Mouse (Mus musculus): Measurements from ENCODE around the gene Lca5l.

Gene Lca5l

DNA sequence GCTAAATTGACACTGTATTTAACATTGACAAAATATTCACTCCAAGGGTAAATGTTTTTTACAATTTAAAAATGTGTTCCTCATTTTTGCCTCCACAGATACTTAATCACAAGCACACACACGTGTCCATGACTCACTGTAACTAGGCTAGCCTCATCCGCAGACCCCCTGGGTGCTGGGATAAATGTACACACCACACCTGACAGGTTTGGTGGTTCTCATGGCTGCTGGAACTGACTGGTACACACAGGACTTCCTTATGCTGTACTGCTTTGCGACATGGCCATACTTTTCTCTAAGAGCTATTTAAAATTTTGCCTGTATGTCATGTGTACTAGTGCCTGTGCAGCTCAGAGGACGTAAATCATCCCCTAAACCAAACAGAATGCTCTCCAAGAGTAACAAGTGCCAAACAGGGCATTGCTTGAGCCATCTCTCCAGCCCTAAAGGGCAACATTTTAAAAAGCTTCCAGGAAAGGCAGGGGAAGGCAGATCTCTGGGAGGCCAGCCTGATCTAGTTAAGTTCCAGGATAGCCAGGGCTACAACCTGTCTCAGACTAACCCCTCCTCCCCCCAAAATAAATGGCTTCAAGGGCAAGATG lies 71.9 kb downstream of the Lca5l start:
- no peak for DNase-seq (ENCODE audit: extremely low read depth, low read depth)

DNA sequence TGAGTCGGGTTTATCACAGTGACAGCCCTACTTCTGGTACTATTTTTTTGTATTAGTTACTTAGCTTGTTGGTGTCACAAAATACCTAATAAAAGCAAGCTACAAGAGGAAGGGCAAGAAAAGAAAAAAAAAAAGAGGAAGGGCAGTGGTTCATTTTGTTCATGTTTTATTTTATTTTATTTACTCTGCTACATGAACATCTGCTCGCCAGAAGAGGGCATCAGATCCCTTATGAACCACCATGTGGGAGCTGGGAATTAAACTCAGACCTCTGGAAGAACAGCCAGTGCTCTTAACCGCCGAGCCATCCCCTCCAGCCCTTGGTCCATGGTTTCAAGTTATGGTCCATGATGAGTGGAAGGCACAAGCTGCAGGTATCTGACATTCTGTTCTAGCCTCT lies 77.3 kb downstream of the Lca5l start:
- DNase-seq (ENCODE audit: extremely low read depth, low read depth): no peak

DNA sequence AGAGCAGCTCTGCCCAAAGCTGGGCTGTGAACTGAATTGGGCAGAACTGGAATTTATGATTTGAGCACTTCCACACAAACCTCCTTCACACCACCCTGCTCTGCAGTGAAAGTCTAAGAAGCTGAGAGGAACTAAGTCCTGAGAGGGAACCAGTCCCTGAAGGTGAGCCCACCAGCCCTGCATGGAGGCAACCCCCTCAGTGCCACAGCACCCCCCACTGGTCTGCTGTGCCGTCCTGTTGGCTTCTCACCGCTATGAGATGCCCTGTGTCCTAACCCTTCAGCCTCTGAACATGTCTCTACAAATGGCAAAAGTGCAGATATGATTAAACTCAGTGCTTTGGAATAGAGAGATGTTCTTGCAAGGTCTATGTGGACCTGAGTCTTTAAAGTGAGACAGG lies 79.3 kb downstream of the Lca5l start:
- no peak for DNase-seq (ENCODE audit: extremely low read depth, low read depth)

DNA sequence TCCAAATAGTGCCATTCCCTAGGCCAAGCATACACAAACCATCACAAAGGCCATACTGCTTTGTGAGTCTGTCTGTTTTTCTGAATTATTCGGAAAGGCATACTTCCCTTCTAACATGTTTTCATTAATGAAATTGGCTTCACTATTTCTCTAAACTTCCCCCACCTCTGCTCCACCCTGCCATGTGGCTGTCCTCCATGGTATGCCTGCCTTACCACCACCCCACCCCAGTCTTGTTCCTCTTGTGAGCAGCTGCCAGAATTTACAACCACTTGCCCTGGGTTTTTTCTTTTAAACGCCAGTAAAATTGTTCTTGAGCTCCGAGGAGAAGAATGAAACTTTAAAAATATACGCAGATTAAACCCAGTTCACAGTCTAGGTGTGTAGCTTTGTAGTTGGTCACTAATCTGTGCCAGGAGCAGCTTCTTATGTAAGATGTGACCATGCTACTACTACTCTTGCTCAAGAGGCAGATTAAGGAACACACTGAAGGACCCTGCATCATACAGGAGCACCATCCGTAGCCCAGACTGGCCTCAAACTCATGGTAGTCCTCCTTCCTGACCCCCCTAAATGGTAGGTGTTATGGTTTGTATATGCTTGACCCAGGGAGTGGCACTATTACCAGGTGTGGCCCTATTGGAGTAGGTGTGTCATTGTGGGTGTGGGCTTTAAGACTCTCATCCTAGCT lies 81.3 kb downstream of the Lca5l start:
- DNase-seq (ENCODE audit: extremely low read depth, low read depth): no peak

DNA sequence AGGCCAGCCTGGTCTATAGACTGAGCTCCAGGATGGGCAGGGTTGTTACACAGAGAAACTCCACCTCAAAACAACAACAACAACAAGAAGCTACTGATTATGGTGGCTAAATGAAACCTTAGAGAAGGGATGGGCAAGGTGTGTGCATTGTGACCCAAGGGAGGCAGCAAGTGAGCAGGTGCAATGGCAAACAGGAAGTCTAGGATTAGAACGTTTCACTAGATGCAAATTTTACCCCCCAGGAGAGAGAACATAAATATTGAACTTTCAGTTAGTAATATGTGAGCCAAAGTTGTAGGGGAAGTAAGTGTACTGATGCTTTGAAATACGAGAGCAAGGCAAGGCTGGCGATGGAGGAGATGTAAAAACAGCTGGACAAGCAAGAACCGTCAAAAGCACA lies 82.4 kb downstream of the Lca5l start:
- DNase-seq (ENCODE audit: extremely low read depth, low read depth): no peak

All from MEL-GATA-1-ER (cell line).